Mouse (Mus musculus) liver, embryonic 14.5 days (tissue): ENCODE results near the gene Slc16a4. TPM values are rescaled to one million over a fixed set of nuclear protein-coding genes. Genes with fewer than 3 reads are reported as not detected.
A peak's percentile ranks its signal among the peaks of the same experiment; 100 is the strongest.

Source experiments
- ATAC-seq: fragments of 200-750 bp; cut with Nextera tagmentation; 2 replicates; pipeline ENCODE4 v1.8.0; 2017; ENCODE audit warnings: moderate number of reproducible peaks, mild to moderate bottlenecking, moderate library complexity; ENCODE audit not compliant: insufficient read depth
- DNase-seq, 3 experiments: peaks; one replicate each; pipeline ENCODE4 v3.0.0-alpha.2; 2012 to 2013; ENCODE audit warnings: low read depth in 3 of 3, low spot score in 3 of 3
- H3K27ac ChIP-seq: fragments of 300-500 bp; sonication (generic); 2 replicates; pipeline ENCODE4 v1.5.1; 2014; ENCODE audit warnings: moderate library complexity, mild to moderate bottlenecking, control low read depth, inconsistent platforms
- H3K27me3 ChIP-seq: fragments of 300-500 bp; sonication (generic); 2 replicates; pipeline ENCODE4 v1.6.1; 2014; ENCODE audit warnings: mild to moderate bottlenecking, low read length, moderate library complexity; ENCODE audit not compliant: control insufficient read depth, insufficient read depth
- H3K36me3 ChIP-seq: fragments of 300-500 bp; sonication (generic); replicated peaks from 2 replicates; pipeline ENCODE4 v1.6.1; 2014; ENCODE audit warnings: low read depth; ENCODE audit not compliant: control insufficient read depth, insufficient read depth
- H3K4me1 ChIP-seq, 2 experiments: fragments of 200-500 bp in 1 of 2; fragments of 300-500 bp in 1 of 2; sonication (generic) in 1 of 2; replicated peaks; 2 replicates each; pipeline ENCODE4 v1.6.1; 2012 to 2014; ENCODE audit warnings: antibody characterized with exemption in 1 of 2, inconsistent platforms in 1 of 2, low read length in 1 of 2; ENCODE audit not compliant: control insufficient read depth in 2 of 2, insufficient read depth in 2 of 2
- H3K4me2 ChIP-seq: fragments of 300-500 bp; sonication (generic); 2 replicates; pipeline ENCODE4 v1.6.1; 2014; ENCODE audit warnings: low read depth, mild to moderate bottlenecking, control low read depth, moderate library complexity
- H3K4me3 ChIP-seq, 2 experiments: fragments of 200-500 bp in 1 of 2; fragments of 300-500 bp in 1 of 2; sonication (generic) in 1 of 2; 2 replicates each; pipeline ENCODE4 v1.5.1; 2012 to 2014; ENCODE audit warnings: low read depth in 2 of 2, low read length in 2 of 2, mild to moderate bottlenecking in 2 of 2, control low read depth in 1 of 2, inconsistent platforms in 1 of 2, moderate library complexity in 1 of 2; ENCODE audit not compliant: insufficient read depth in 1 of 2
- H3K9ac ChIP-seq: fragments of 300-500 bp; sonication (generic); replicated peaks from 2 replicates; pipeline ENCODE4 v1.6.1; 2014; ENCODE audit warnings: mild to moderate bottlenecking, control low read depth, moderate library complexity
- H3K9me3 ChIP-seq: fragments of 300-500 bp; sonication (generic); 2 replicates; pipeline ENCODE4 v1.6.1; 2016; ENCODE audit warnings: low read length, mixed read lengths; ENCODE audit not compliant: control insufficient read depth
- CTCF ChIP-seq: IDR thresholded peaks from 2 replicates; pipeline ENCODE4 v1.5.1; 2016; ENCODE audit warnings: antibody characterized with exemption, low read depth, control low read depth
- EP300 ChIP-seq: IDR thresholded peaks from 2 replicates; pipeline ENCODE4 v1.6.1; 2016; ENCODE audit warnings: antibody characterized with exemption, low read depth
- WGBS: fragments of 180-500 bp; shearing (Covaris S2); extraction: QIAGEN DNeasy Blood & Tissue Kit; methylation state at CpG from one replicate; pipeline ENCODE4 v1.1.7; 2014; ENCODE audit not compliant: insufficient replicate concordance; 5-methylcytosine and 5-hydroxymethylcytosine counted together
- polyA plus RNA-seq, 2 experiments: library from polyadenylated mRNA; depleted of rRNA in 1 of 2; stranded (reverse) in 1 of 2; unstranded in 1 of 2; fragments of >200 nt; fragmentation: Nextera tagmentation in 1 of 2; extraction: Ambion mirVana in 1 of 2; gene quantifications; 2 replicates each; pipeline versions ENCODE4 v1.2.1 to v1.2.3; 2012 to 2014

The Slc16a4 gene
- polyA plus RNA-seq, 2 experiments, result 0.03 to 0.30 TPM

DNA sequence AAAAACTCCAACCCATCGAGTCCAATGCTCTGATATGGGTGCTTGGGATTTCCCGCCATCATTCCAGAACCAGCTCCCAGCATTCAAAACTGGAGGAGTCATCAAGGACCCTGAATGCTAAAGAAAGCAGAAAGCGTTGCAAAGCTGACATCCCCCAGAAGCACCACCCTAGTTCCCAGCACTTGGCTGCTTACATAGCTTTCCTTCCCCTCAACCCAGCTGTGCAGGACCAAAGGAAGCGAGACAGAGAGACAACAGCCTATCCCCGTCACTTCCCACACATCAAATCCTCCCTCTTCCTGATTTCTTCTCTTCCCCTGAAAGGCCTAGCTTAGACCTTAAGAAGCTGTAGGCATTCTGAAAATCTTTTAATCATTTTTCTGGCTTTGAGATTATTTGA is 15.7 kb upstream of the Slc16a4 start:
- DNase-seq (no peak), ATAC-seq (no peak)
- Histone ChIP-seq H3K9ac (no peak overlapping the region), H3K27me3 (no peaks in the 10 kb centered on the region), H3K4me3 (no peak overlapping the region), H3K4me2 (no peak overlapping the region), H3K36me3 (no peaks in the 10 kb centered on the region), H3K27ac (no peak overlapping the region), H3K9me3 (no peaks in the 10 kb centered on the region), H3K4me1 (peaks cover 3 to 7% of the 10 kb centered on the region in 2 experiments; a peak in 2 of 4 replicates)
- TF ChIP-seq EP300, result no peak
- no peak for TF ChIP-seq CTCF
- WGBS, result 49% methylated on average over 5 of the region's 5 CpGs

DNA sequence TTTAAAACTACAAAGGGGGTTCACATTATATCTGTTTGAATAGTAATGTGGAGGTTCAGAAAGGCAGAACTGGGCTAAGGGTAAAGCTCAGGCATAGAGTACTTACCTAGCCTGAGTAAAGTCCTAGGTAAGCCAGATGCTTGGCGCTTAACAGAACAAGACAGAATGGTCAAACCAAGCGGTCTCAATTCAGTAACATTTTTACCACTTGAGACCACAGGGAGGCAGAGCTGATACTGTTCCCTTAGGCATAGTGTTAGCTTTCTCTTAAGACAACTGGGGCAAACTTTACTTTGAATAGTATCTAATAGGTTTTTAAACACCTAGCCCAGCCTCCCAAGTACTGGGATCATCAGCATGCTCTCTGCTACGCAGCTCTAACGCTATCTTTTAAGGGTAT is 15.0 kb upstream of the Slc16a4 start:
- ATAC-seq (no peak), DNase-seq (no peak)
- no peak; the same call in 1 of the 2 replicates for TF ChIP-seq CTCF
- no peak for TF ChIP-seq EP300
- Histone ChIP-seq H3K4me3 (no peak overlapping the region), H3K4me2 (no peak overlapping the region), H3K9me3 (no peaks in the 10 kb centered on the region), H3K4me1 (peaks cover 3 to 7% of the 10 kb centered on the region in 2 experiments; a peak in 2 of 4 replicates), H3K27me3 (no peaks in the 10 kb centered on the region), H3K36me3 (no peaks in the 10 kb centered on the region), H3K27ac (no peak overlapping the region), H3K9ac (no peak overlapping the region)
- 44% methylated on average over 4 of the region's 4 CpGs for WGBS

DNA sequence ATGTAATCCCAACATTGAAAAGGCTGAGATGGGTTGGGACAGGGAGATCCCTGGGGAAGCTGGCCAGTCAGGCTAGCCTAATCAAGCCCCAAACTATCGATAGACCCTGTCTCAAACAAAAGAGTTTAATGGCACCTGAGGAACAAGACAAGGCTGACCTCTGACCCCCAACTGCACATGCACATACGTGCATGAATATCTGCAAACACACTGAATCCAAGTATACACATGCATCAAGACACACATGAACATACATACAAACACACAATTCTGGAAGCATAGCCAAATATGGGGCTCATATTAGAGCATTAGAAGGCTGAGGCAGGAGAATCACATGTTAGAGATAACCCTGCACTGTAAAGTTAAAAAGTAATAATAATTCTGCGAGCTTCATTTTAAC is 14.4 kb upstream of the Slc16a4 start:
- TF ChIP-seq CTCF (no peak), EP300 (no peak)
- ATAC-seq, result no peak
- Histone ChIP-seq H3K9ac (no peak overlapping the region), H3K36me3 (no peaks in the 10 kb centered on the region), H3K9me3 (no peaks in the 10 kb centered on the region), H3K27me3 (no peaks in the 10 kb centered on the region), H3K4me3 (no peak overlapping the region), H3K4me2 (no peak overlapping the region), H3K27ac (no peak overlapping the region), H3K4me1 (peaks cover 3 to 7% of the 10 kb centered on the region in 2 experiments; a peak in 2 of 4 replicates)
- 72% methylated on average over 3 of the region's 3 CpGs for WGBS
- no peak for DNase-seq

DNA sequence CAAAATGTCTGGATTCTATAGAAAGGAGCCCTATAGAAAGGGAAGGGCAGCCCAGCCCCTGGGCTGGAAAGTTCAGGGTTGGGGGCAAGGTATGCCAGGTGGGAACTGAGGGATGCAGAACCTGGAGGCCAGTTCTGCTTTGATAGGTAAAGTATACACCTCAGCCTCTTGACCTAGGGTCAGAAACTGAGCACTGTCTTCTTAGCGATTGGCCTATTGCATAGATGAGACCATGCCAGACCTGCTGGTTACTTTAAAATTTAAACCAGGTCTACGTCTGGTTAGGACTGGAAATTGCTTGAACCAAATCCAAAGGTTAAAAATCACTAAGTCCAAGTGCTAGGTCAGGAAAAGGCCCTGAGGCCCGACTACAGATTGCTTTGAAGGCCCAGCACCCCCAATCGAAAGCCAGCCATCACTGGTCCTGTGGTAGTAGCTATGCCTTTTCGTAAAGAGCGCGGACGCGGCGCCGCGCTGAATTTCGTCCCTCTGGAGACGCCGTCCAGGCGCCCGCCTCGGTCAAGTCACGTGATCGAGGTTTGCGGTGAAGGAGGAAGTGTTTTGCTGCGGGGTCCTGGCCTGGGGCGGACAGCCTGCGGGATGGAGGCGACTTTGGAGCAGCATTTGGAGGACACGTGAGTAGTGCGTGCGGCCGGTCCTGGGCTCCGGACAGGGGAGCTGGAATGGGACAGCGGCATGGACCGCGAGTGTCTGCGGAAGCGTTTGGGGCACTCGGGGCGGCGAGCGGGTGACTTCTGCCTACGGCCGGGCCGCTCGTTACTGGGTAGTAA is 12.4 kb upstream of the Slc16a4 start, which contains the start of gene Lamtor5:
TSS of gene Lamtor5 (plus strand) at position 380 of the 791 bp plus-strand sequence.
- peak within 1 kb of the TSS; percentile 73 to 78 for H3K4me3 ChIP-seq
- H3K4me1 ChIP-seq, result peaks cover 3% of the 10 kb centered on the region in 2 experiments; a peak in 1 of 4 replicates

DNA sequence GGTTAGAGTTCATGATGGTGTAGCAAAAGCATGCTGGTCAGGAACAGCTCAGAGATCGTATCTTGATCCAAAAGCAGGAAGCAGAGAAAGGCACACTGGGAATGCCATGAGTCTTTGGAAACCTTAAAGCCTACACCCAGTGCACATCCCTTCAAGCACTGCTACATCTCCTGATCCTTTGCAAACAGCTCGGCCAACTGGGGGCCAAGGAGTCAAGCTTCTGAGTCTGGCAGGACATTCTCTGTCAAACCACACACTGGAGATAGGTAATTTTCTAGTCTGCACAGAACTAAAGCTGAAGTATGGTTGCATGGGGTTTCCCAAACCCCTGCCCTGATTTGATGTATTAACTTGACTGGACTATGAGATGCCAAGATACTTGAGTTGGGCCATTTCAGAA is 4.9 kb upstream of the Slc16a4 start:
- DNase-seq (no peak), ATAC-seq (no peak)
- H3K4me3 ChIP-seq, result no peak overlapping the region
- H3K4me2 ChIP-seq, result no peak overlapping the region
- no peak overlapping the region for H3K27ac ChIP-seq
- 60% methylated on average over 2 of the region's 2 CpGs for WGBS
- peaks cover 15% of the 10 kb centered on the region for H3K36me3 ChIP-seq
- no peak overlapping the region for H3K9ac ChIP-seq
- H3K27me3 ChIP-seq, result no peaks in the 10 kb centered on the region
- no peak for TF ChIP-seq CTCF
- TF ChIP-seq EP300, result no peak
- no peaks in the 10 kb centered on the region for H3K9me3 ChIP-seq
- H3K4me1 ChIP-seq, result no peaks in the 10 kb centered on the region

More for the DNA sequence above, 12.4 kb upstream of the Slc16a4 start, which contains the start of gene Lamtor5:
- Histone ChIP-seq H3K36me3 (peaks cover 10% of the 10 kb centered on the region), H3K9ac (peak within 1 kb of the TSS; percentile 86), H3K27ac (peak within 1 kb of the TSS; percentile 16; the same call in 1 of the 2 replicates), H3K4me2 (peak within 1 kb of the TSS; percentile 85), H3K9me3 (no peaks in the 10 kb centered on the region), H3K27me3 (no peaks in the 10 kb centered on the region)
- ATAC-seq (peak; percentile 86), DNase-seq (peak; percentile 71 to 74 (median 72))
- 3% methylated on average over 43 of the region's 43 CpGs for WGBS
- no peak for TF ChIP-seq EP300
- TF ChIP-seq CTCF, result no peak
